Mouse (Mus musculus) midbrain, embryonic 14.5 days (tissue): ENCODE measurements around the gene Pax5. TPM values are rescaled to one million over a fixed set of nuclear protein-coding genes. Genes with fewer than 3 reads are reported as not detected.

ENCODE experiments used
- ATAC-seq: fragments of 200-750 bp; cut with Nextera tagmentation; 2 replicates; pipeline ENCODE4 v1.8.0; 2017; ENCODE audit warnings: moderate number of reproducible peaks, moderate library complexity; ENCODE audit not compliant: low FRiP score, low TSS enrichment
- DNase-seq: peaks from one replicate; pipeline ENCODE4 v3.0.0-alpha.2; 2015
- H3K27ac ChIP-seq: fragments of 300-500 bp; sonication (generic); replicated peaks from 2 replicates; pipeline ENCODE4 v1.5.1; 2014; ENCODE audit warnings: mild to moderate bottlenecking, low read depth, low read length, moderate library complexity
- H3K27me3 ChIP-seq: fragments of 300-500 bp; sonication (generic); 2 replicates; pipeline ENCODE4 v1.6.1; 2014; ENCODE audit warnings: low read length, control low read depth, mixed read lengths; ENCODE audit not compliant: control insufficient read depth, insufficient read depth
- H3K36me3 ChIP-seq: fragments of 300-500 bp; sonication (generic); 2 replicates; pipeline ENCODE4 v1.6.1; 2014; ENCODE audit warnings: low read length, control low read depth; ENCODE audit not compliant: control insufficient read depth, insufficient read depth
- H3K4me1 ChIP-seq: fragments of 300-500 bp; sonication (generic); 2 replicates; pipeline ENCODE4 v1.6.1; 2014; ENCODE audit warnings: mild to moderate bottlenecking, antibody characterized with exemption, low read length, control low read depth; ENCODE audit not compliant: control insufficient read depth, insufficient read depth
- H3K4me2 ChIP-seq: fragments of 300-500 bp; sonication (generic); 2 replicates; pipeline ENCODE4 v1.6.1; 2014; ENCODE audit warnings: mild to moderate bottlenecking, low read length, moderate library complexity
- H3K4me3 ChIP-seq: fragments of 300-500 bp; sonication (generic); replicated peaks from 2 replicates; pipeline ENCODE4 v1.5.1; 2014; ENCODE audit warnings: low read depth, low read length
- H3K9ac ChIP-seq: fragments of 300-500 bp; sonication (generic); replicated peaks from 2 replicates; pipeline ENCODE4 v1.6.1; 2014; ENCODE audit warnings: mild to moderate bottlenecking, low read length, moderate library complexity
- H3K9me3 ChIP-seq: fragments of 300-500 bp; sonication (generic); 2 replicates; pipeline ENCODE4 v1.6.1; 2016; ENCODE audit warnings: low read length, control low read depth, mixed read lengths; ENCODE audit not compliant: control insufficient read depth
- WGBS: fragments of 180-500 bp; shearing (Covaris S2); extraction: QIAGEN DNeasy Blood & Tissue Kit; methylation state at CpG from one replicate; pipeline ENCODE4 v1.1.7; 2014; 5-methylcytosine and 5-hydroxymethylcytosine counted together
- polyA plus RNA-seq: library from polyadenylated mRNA; unstranded; fragments of >200 nt; fragmentation: Nextera tagmentation; extraction: Ambion mirVana; gene quantifications from 2 replicates; pipeline ENCODE4 v1.2.1, GENCODE M21; 2014

The Pax5 gene
- polyA plus RNA-seq, 1 experiment from 2014 or later, result 11.3 TPM

DNA sequence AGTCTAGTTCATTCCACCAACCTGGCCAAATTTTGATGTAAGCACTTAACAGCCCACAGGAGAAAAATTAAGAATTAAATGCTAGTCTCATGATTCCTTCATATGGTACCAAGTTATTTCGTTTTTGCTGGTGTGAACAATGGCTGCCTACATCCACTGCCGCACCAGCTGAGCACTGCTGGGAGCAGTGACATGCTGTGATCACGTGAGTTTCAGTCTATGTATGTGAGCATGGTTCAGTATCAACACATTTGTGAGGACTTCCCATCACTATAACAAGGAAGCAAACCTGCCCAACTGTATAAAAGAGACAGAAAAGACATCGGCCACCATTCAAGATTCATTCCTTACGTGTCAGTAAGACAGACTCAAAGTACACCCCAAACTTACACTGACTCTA lies 137.3 kb downstream of the Pax5 start:
- Histone ChIP-seq H3K4me1 (peaks cover 5% of the 10 kb centered on the region), H3K27me3 (no peaks in the 10 kb centered on the region), H3K4me2 (no peak overlapping the region), H3K9ac (no peak overlapping the region), H3K36me3 (no peaks in the 10 kb centered on the region), H3K27ac (no peak overlapping the region), H3K9me3 (no peaks in the 10 kb centered on the region), H3K4me3 (no peak overlapping the region)
- 83% methylated on average over 5 of the region's 5 CpGs for whole genome bisulfite sequencing
- no peak for DNase-seq
- ATAC-seq, result no peak

DNA sequence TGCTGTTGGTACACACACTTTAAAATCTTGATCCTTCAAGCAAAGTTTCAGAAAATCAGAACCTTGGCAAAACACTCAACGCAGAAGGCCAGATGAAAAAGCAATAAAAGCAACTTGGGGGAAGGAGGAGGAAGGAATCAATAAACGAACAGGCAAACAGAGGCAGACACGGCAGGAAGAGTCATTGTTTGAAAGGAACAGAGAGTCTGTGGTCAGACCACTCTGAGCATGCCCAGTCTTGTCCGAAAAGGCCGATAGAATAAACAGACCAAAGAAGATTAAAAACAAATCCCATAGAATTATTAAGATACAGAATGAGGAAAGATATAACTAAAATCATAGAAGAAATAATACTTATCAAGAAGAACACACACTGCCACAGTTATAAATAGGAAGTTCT lies 137.9 kb downstream of the Pax5 start:
- H3K4me1 ChIP-seq, result peaks cover 5% of the 10 kb centered on the region
- DNase-seq (no peak), ATAC-seq (no peak)
- no peaks in the 10 kb centered on the region for H3K9me3 ChIP-seq
- H3K36me3 ChIP-seq, result no peaks in the 10 kb centered on the region
- no peak overlapping the region for H3K27ac ChIP-seq
- no peak overlapping the region for H3K4me2 ChIP-seq
- WGBS, result 71% methylated on average over 5 of the region's 5 CpGs
- no peak overlapping the region for H3K9ac ChIP-seq
- H3K27me3 ChIP-seq, result no peaks in the 10 kb centered on the region
- H3K4me3 ChIP-seq, result no peak overlapping the region

- ATAC-seq (no peak), DNase-seq (no peak)
- Histone ChIP-seq H3K9me3 (no peaks in the 10 kb centered on the region), H3K36me3 (no peaks in the 10 kb centered on the region), H3K9ac (no peak overlapping the region), H3K27ac (no peak overlapping the region), H3K4me1 (no peaks in the 10 kb centered on the region), H3K27me3 (peaks cover 3% of the 10 kb centered on the region; the same call in 1 of the 2 replicates), H3K4me3 (no peak overlapping the region), H3K4me2 (no peak overlapping the region)
- 92% methylated on average over 10 of the region's 10 CpGs for WGBS
These were observed 141.1 kb downstream of the Pax5 start for GRCm38 (mm10) chr4:44569138-44569537.

DNA sequence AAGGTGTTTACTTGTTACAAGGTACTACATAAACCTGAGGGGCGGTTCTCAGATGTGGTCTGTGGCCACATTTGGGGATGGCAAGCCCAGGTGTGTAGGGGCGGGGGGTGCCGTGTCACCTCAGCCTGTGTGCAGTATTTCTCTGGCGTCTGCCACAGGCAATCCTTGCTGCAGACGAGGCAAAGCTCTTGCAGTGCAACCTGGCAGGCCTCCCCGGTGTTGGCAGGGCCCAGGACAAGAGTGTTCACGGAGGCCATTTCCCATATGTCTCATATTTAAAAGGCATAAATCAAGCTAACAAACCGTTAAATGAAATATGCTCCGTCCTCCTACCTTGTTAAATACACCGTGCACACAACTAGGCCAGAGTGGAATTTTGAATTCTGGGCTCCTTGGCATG lies 141.6 kb downstream of the Pax5 start:
- no peak for ATAC-seq
- no peak overlapping the region for H3K4me3 ChIP-seq
- H3K27ac ChIP-seq, result no peak overlapping the region
- WGBS, result 88% methylated on average over 10 of the region's 10 CpGs
- no peaks in the 10 kb centered on the region for H3K9me3 ChIP-seq
- no peak for DNase-seq
- no peak overlapping the region for H3K4me2 ChIP-seq
- H3K36me3 ChIP-seq, result no peaks in the 10 kb centered on the region
- H3K27me3 ChIP-seq, result peaks cover 3% of the 10 kb centered on the region; the same call in 1 of the 2 replicates
- no peak overlapping the region for H3K9ac ChIP-seq
- no peaks in the 10 kb centered on the region for H3K4me1 ChIP-seq

DNA sequence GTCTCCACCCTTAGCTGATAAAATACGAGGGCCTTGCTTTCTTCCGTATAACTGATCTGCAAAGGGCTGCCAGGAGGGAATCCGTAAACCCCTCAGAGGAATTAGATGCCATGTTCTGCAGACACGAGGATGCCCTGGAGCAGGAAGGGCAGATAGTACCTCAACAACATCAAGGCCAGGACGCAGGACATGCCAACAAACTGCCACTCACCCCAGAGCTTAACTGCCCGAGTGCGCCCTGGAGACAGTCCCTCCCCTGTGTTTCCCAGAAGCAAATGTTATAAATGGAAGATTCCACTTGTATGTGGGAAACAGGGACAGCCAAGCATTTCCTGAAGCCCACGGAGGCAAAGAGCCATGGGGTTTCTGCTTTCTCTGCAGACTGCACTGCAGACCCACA lies 143.9 kb downstream of the Pax5 start:
- no peak overlapping the region for H3K4me3 ChIP-seq
- no peak for DNase-seq
- no peaks in the 10 kb centered on the region for H3K9me3 ChIP-seq
- no peaks in the 10 kb centered on the region for H3K4me1 ChIP-seq
- peaks cover 6% of the 10 kb centered on the region for H3K27me3 ChIP-seq
- WGBS, result 68% methylated on average over 8 of the region's 8 CpGs
- no peaks in the 10 kb centered on the region for H3K36me3 ChIP-seq
- H3K27ac ChIP-seq, result no peak overlapping the region
- no peak overlapping the region for H3K4me2 ChIP-seq
- no peak overlapping the region for H3K9ac ChIP-seq
- no peak for ATAC-seq

GRCm38 (mm10) chr4:44565126-44566082 lies 144.9 kb downstream of the Pax5 start:
- ATAC-seq, result no peak
- no peak overlapping the region for H3K4me2 ChIP-seq
- 81% methylated on average over 12 of the region's 12 CpGs for WGBS

GRCm38 (mm10) chr4:44564602-44565001 lies 145.7 kb downstream of the Pax5 start:
- no peak overlapping the region for H3K4me3 ChIP-seq
- H3K4me1 ChIP-seq, result 0 out of 2 replicates have a peak, but pooled peaks cover 3% of the 10 kb centered on the region
- no peaks in the 10 kb centered on the region for H3K36me3 ChIP-seq
- no peak overlapping the region for H3K4me2 ChIP-seq
- H3K27me3 ChIP-seq, result peaks cover 6% of the 10 kb centered on the region
- 7% methylated on average over 10 of the region's 10 CpGs for WGBS
- no peaks in the 10 kb centered on the region for H3K9me3 ChIP-seq
- DNase-seq (peak; percentile 89), ATAC-seq (0 out of 2 replicates have a peak, but pooled peaks have one; percentile 53)
- no peak overlapping the region for H3K9ac ChIP-seq
- H3K27ac ChIP-seq, result no peak overlapping the region

More at GRCm38 (mm10) chr4:44565126-44566082, 144.9 kb downstream of the Pax5 start:
- Histone ChIP-seq H3K9ac (no peak overlapping the region), H3K4me3 (no peak overlapping the region), H3K9me3 (no peaks in the 10 kb centered on the region), H3K36me3 (no peaks in the 10 kb centered on the region), H3K27me3 (peaks cover 6% of the 10 kb centered on the region), H3K4me1 (no peaks in the 10 kb centered on the region), H3K27ac (no peak overlapping the region)
- no peak for DNase-seq

GRCm38 (mm10) chr4:44560956-44561355 lies 149.3 kb downstream of the Pax5 start:
- DNase-seq, result no peak
- Histone ChIP-seq H3K4me1 (peaks cover 17% of the 10 kb centered on the region), H3K27me3 (peaks cover 6% of the 10 kb centered on the region), H3K4me2 (no peak overlapping the region), H3K4me3 (no peak overlapping the region), H3K36me3 (no peaks in the 10 kb centered on the region), H3K9ac (no peak overlapping the region), H3K27ac (no peak overlapping the region), H3K9me3 (no peaks in the 10 kb centered on the region)
- no peak for ATAC-seq
- 23% methylated on average over 8 of the region's 8 CpGs for WGBS

GRCm38 (mm10) chr4:44558564-44558955 lies 151.7 kb downstream of the Pax5 start:
- Histone ChIP-seq H3K4me1 (peaks cover 17% of the 10 kb centered on the region), H3K4me2 (peak overlapping the region; percentile 70), H3K9me3 (no peaks in the 10 kb centered on the region), H3K27me3 (peaks cover 3% of the 10 kb centered on the region; the same call in 1 of the 2 replicates), H3K4me3 (peak overlapping the region; percentile 31; the same call in 1 of the 2 replicates), H3K9ac (peak overlapping the region; percentile 51; the same call in 1 of the 2 replicates), H3K27ac (peak overlapping the region; percentile 84), H3K36me3 (no peaks in the 10 kb centered on the region)
- DNase-seq (peak; percentile 59), ATAC-seq (peak; percentile 35; the same call in 1 of the 2 replicates)
- WGBS, result 3% methylated on average over 7 of the region's 7 CpGs
